Mouse (Mus musculus) G1E (cell line): Measurements from ENCODE around the gene Rspry1.

Experiments
- CTCF ChIP-seq: IDR thresholded peaks from 2 replicates; pipeline ENCODE4 v1.5.1; 2012; ENCODE audit warnings: low read depth, low read length, inconsistent platforms, mixed read lengths
- GATA1 ChIP-seq: IDR thresholded peaks from 2 replicates; pipeline ENCODE4 v1.6.1; 2012; ENCODE audit warnings: borderline replicate concordance, low read length, inconsistent platforms, mixed read lengths
- GATA2 ChIP-seq: IDR thresholded peaks from 2 replicates; pipeline ENCODE4 v1.6.1; 2012; ENCODE audit warnings: low read depth, low read length, inconsistent platforms, borderline replicate concordance
- POLR2AphosphoS5 ChIP-seq: IDR thresholded peaks from 2 replicates; pipeline ENCODE4 v1.6.1; 2012; ENCODE audit warnings: low read depth, low read length, inconsistent platforms; ENCODE audit not compliant: insufficient replicate concordance
- TAL1 ChIP-seq: conservative IDR thresholded peaks from 2 replicates; pipeline ENCODE4 v1.6.1; 2012; ENCODE audit warnings: low read depth, low read length, inconsistent platforms, mixed read lengths

GRCm38 (mm10) chr8:94566033-94566432 lies 35.7 kb upstream of the Rspry1 start:
- no peak for TF ChIP-seq GATA1
- no peak for TF ChIP-seq CTCF
- TF ChIP-seq GATA2, result no peak
- no peak for TF ChIP-seq POLR2AphosphoS5
- TF ChIP-seq TAL1, result no peak
